Mouse (Mus musculus) bone marrow macrophage, adult 2 months (primary cell): ENCODE results near the gene Zfp423.

Experiments used
- CTCF ChIP-seq: IDR thresholded peaks from 2 replicates; pipeline ENCODE4 v1.5.1; 2012; ENCODE audit warnings: low read depth, mild to moderate bottlenecking, low read length, moderate library complexity
- POLR2A ChIP-seq: IDR thresholded peaks from 2 replicates; pipeline ENCODE4 v1.6.1; 2012; ENCODE audit warnings: mild to moderate bottlenecking, low read depth, low read length, borderline replicate concordance

- no peak for TF ChIP-seq POLR2A
- no peak for TF ChIP-seq CTCF
These were observed 206.2 kb downstream of the Zfp423 start for GRCm38 (mm10) chr8:87753148-87753547.
